Mouse (Mus musculus) ES-E14 (cell line): ENCODE results near the gene Vps35l. TPM values are rescaled to one million over a fixed set of nuclear protein-coding genes. Genes with fewer than 3 reads are reported as not detected.

Source experiments
- DNase-seq: peaks from one replicate; pipeline ENCODE4 v3.0.0-alpha.2; 2013; ENCODE audit warnings: low read depth, low spot score
- H3K27ac ChIP-seq: 2 replicates; pipeline ENCODE4 v1.5.1; 2012; ENCODE audit warnings: low read depth, mild to moderate bottlenecking, low read length, moderate library complexity, mixed read lengths; ENCODE audit not compliant: poor library complexity, insufficient read depth, severe bottlenecking
- H3K36me3 ChIP-seq: 2 replicates; pipeline ENCODE4 v1.6.1; 2012; ENCODE audit warnings: mild to moderate bottlenecking, low read length, moderate library complexity, mixed read lengths; ENCODE audit not compliant: control insufficient read depth, poor library complexity, insufficient read depth, severe bottlenecking
- H3K4me1 ChIP-seq, 2 experiments: fragments of 150-350 bp in 1 of 2; sonication (generic) in 1 of 2; 2 replicates each; pipeline ENCODE4 v1.6.1; 2012; ENCODE audit warnings: low read length in 2 of 2, mild to moderate bottlenecking in 1 of 2, mixed read lengths in 1 of 2; ENCODE audit not compliant: control insufficient read depth in 2 of 2, insufficient read depth in 2 of 2, poor library complexity in 1 of 2
- H3K4me3 ChIP-seq, 2 experiments: fragments of 150-350 bp in 1 of 2; sonication (generic) in 1 of 2; 2 replicates each; pipeline ENCODE4 v1.5.1; 2012; ENCODE audit warnings: low read length in 2 of 2, low read depth in 1 of 2, mild to moderate bottlenecking in 1 of 2, mixed read lengths in 1 of 2; ENCODE audit not compliant: insufficient read depth in 1 of 2, poor library complexity in 1 of 2, severe bottlenecking in 1 of 2
- H3K9ac ChIP-seq: 2 replicates; pipeline ENCODE4 v1.6.1; 2012; ENCODE audit warnings: low read depth, mild to moderate bottlenecking, low read length, mixed read lengths; ENCODE audit not compliant: poor library complexity, insufficient read depth, severe bottlenecking
- H3K9me3 ChIP-seq: fragments of 150-350 bp; sonication (generic); 2 replicates; pipeline ENCODE4 v1.6.1; 2012; ENCODE audit warnings: low read depth, mild to moderate bottlenecking, low read length; ENCODE audit not compliant: control insufficient read depth, insufficient read depth
- CHD2 ChIP-seq: IDR thresholded peaks from 2 replicates; pipeline ENCODE4 v1.6.1; 2014; ENCODE audit warnings: mild to moderate bottlenecking, low read depth, low read length, inconsistent platforms
- HCFC1 ChIP-seq: IDR thresholded peaks from 2 replicates; pipeline ENCODE4 v1.6.1; 2012; ENCODE audit warnings: low read length, inconsistent platforms, borderline replicate concordance; ENCODE audit not compliant: insufficient read depth
- MAFK ChIP-seq: IDR thresholded peaks from 2 replicates; pipeline ENCODE4 v1.6.1; 2014; ENCODE audit warnings: mild to moderate bottlenecking, low read depth, low read length, inconsistent platforms; ENCODE audit not compliant: insufficient read depth
- ZC3H11A ChIP-seq: IDR thresholded peaks from 2 replicates; pipeline ENCODE4 v1.6.1; 2012; ENCODE audit warnings: low read depth, mild to moderate bottlenecking, inconsistent platforms, low read length, borderline replicate concordance
- ZNF384 ChIP-seq: IDR thresholded peaks from 2 replicates; pipeline ENCODE4 v1.6.1; 2012; ENCODE audit warnings: low read depth, low read length, inconsistent platforms
- in situ Hi-C, 2 experiments: fragments of 600-800 bp; cut with MboI; formaldehyde crosslinking; loops; one replicate each; pipeline ENCODE4 v1.15.1; 2025; ENCODE audit warnings: low sequenced_read_pairs in 2 of 2, inconsistent platforms in 1 of 2; ENCODE audit not compliant: unreplicated experiment in 2 of 2
- total RNA-seq: library from RNA; depleted of rRNA; stranded (reverse); fragments of 300-350 nt; gene quantifications from 2 replicates; pipeline ENCODE4 v1.2.3, GENCODE M21; 2012

Gene Vps35l
- total RNA-seq, 1 experiment, result 36.8 TPM

- no peak overlapping the region for H3K4me3 ChIP-seq
- no peak overlapping the region for H3K27ac ChIP-seq
- DNase-seq, result no peak
- peaks cover 13% of the 10 kb centered on the region; the same call in 1 of the 2 replicates for H3K36me3 ChIP-seq
- TF ChIP-seq ZC3H11A (no peak), MAFK (no peak), HCFC1 (no peak), CHD2 (no peak), ZNF384 (no peak)
- H3K9ac ChIP-seq, result no peak overlapping the region
- no peaks in the 10 kb centered on the region for H3K9me3 ChIP-seq
- H3K4me1 ChIP-seq, result no peaks in the 10 kb centered on the region; a peak in 1 of 4 replicates
- in situ Hi-C loops, result no loop called here
These were observed 8.1 kb downstream of the Vps35l start for GRCm38 (mm10) chr7:118747891-118748672.

- H3K36me3 ChIP-seq, result peaks cover 13% of the 10 kb centered on the region; the same call in 1 of the 2 replicates
- in situ Hi-C loops, result no loop called here
These were observed 9.7 kb downstream of the Vps35l start for GRCm38 (mm10) chr7:118749706-118750105.

GRCm38 (mm10) chr7:118751625-118752024 lies 11.6 kb downstream of the Vps35l start:
- H3K9ac ChIP-seq, result no peak overlapping the region
- no peak for DNase-seq
- no peaks in the 10 kb centered on the region; a peak in 1 of 4 replicates for H3K4me1 ChIP-seq
- in situ Hi-C loops, result no loop called here
- TF ChIP-seq HCFC1 (no peak), ZC3H11A (no peak)
- no peak overlapping the region for H3K4me3 ChIP-seq
- no peaks in the 10 kb centered on the region for H3K9me3 ChIP-seq
- H3K36me3 ChIP-seq, result peaks cover 10% of the 10 kb centered on the region; the same call in 1 of the 2 replicates
- H3K27ac ChIP-seq, result no peak overlapping the region

More at GRCm38 (mm10) chr7:118749706-118750105, 9.7 kb downstream of the Vps35l start:
- no peak for DNase-seq
- H3K4me3 ChIP-seq, result no peak overlapping the region
- no peaks in the 10 kb centered on the region for H3K9me3 ChIP-seq
- no peak overlapping the region for H3K27ac ChIP-seq
- no peaks in the 10 kb centered on the region; a peak in 1 of 4 replicates for H3K4me1 ChIP-seq
- TF ChIP-seq CHD2 (no peak), MAFK (no peak), ZC3H11A (no peak), ZNF384 (no peak), HCFC1 (no peak)
- no peak overlapping the region for H3K9ac ChIP-seq

GRCm38 (mm10) chr7:118755756-118756155 lies 15.7 kb downstream of the Vps35l start:
- no peak for TF ChIP-seq MAFK
- no peak for TF ChIP-seq CHD2
- TF ChIP-seq HCFC1, result no peak
- no peak for TF ChIP-seq ZC3H11A
- TF ChIP-seq ZNF384, result no peak
- in situ Hi-C loops, result no loop called here
- H3K36me3 ChIP-seq, result peaks cover 6% of the 10 kb centered on the region; the same call in 1 of the 2 replicates

More at GRCm38 (mm10) chr7:118755756-118756155, 15.7 kb downstream of the Vps35l start:
- no peak overlapping the region for H3K9ac ChIP-seq
- no peaks in the 10 kb centered on the region for H3K9me3 ChIP-seq
- H3K4me3 ChIP-seq, result no peak overlapping the region
- H3K27ac ChIP-seq, result no peak overlapping the region
- H3K4me1 ChIP-seq, result peaks cover 0 to 3% of the 10 kb centered on the region in 2 experiments; a peak in 1 of 4 replicates
- no peak for DNase-seq
